Mouse (Mus musculus): Measurements from ENCODE around the gene Krt9. TPM values are rescaled to one million over a fixed set of nuclear protein-coding genes. Genes with fewer than 3 reads are reported as not detected.
"Not testable (repeated sequence)": the region's sequence is repeated elsewhere in the genome, so short reads cannot be mapped to it uniquely, and the experiment has no call there.

Krt9 gene
- not detected for total RNA-seq (2021)
- long read RNA-seq, experiment 1: 0 reads
- long read RNA-seq, experiment 2: 0 reads

GRCm38 (mm10) chr11:100192992-100193391 is at the start of gene Krt9:
TSS of gene Krt9 (minus strand) at chr11:100193246.
- no peak for DNase-seq (ENCODE audit: low spot score in 2 of 2)

- not testable (repeated sequence) for DNase-seq (ENCODE audit: low spot score in 2 of 2)
These were observed 47.2 kb upstream of the Krt9 start for GRCm38 (mm10) chr11:100240272-100240671.

GRCm38 (mm10) chr11:100221741-100222140 is 28.7 kb upstream of the Krt9 start:
- DNase-seq (ENCODE audit: low spot score in 2 of 2): no peak

- DNase-seq (ENCODE audit: low spot score in 2 of 2): no peak
These were observed 26.3 kb upstream of the Krt9 start for GRCm38 (mm10) chr11:100219304-100219703.

GRCm38 (mm10) chr11:100208542-100208941 is 15.5 kb upstream of the Krt9 start:
- no peak for DNase-seq (ENCODE audit: low spot score in 2 of 2)

GRCm38 (mm10) chr11:100207498-100207897 is 14.5 kb upstream of the Krt9 start, which contains the start of gene Krt14:
TSS of gene Krt14 (minus strand) at chr11:100207548.
- no peak for DNase-seq (ENCODE audit: low spot score in 2 of 2)

- peak in 1 of 2 experiments; percentile 13 for DNase-seq (ENCODE audit: low spot score in 2 of 2)
These were observed 10.4 kb upstream of the Krt9 start for GRCm38 (mm10) chr11:100203448-100203847.

- no peak for DNase-seq (ENCODE audit: low spot score in 2 of 2)
These were observed 9.9 kb upstream of the Krt9 start for GRCm38 (mm10) chr11:100202906-100203305.

- DNase-seq (ENCODE audit: low spot score in 2 of 2): peak in 1 of 2 experiments; percentile 36
These were observed 7.2 kb upstream of the Krt9 start for GRCm38 (mm10) chr11:100200104-100200820.

GRCm38 (mm10) chr11:100198666-100199065 is 5.6 kb upstream of the Krt9 start:
- DNase-seq (ENCODE audit: low spot score in 2 of 2): no peak

- DNase-seq (ENCODE audit: low spot score in 2 of 2): no peak
These were observed 1.2 kb downstream of the Krt9 start for GRCm38 (mm10) chr11:100191820-100192219.

- no peak for DNase-seq (ENCODE audit: low spot score in 2 of 2)
These were observed 6.3 kb downstream of the Krt9 start for GRCm38 (mm10) chr11:100186736-100187135.

GRCm38 (mm10) chr11:100181725-100182124 is 11.3 kb downstream of the Krt9 start:
- no peak for DNase-seq (ENCODE audit: low spot score in 2 of 2)

- no peak for DNase-seq (ENCODE audit: low spot score in 2 of 2)
These were observed 13.8 kb downstream of the Krt9 start for GRCm38 (mm10) chr11:100179260-100179659.

- no peak for DNase-seq (ENCODE audit: low spot score in 2 of 2)
These were observed 14.7 kb downstream of the Krt9 start for GRCm38 (mm10) chr11:100178307-100178706.

GRCm38 (mm10) chr11:100176791-100177190 is 16.3 kb downstream of the Krt9 start:
- DNase-seq (ENCODE audit: low spot score in 2 of 2): no peak

- peak; percentile 70 to 71 for DNase-seq (ENCODE audit: low spot score in 2 of 2)
These were observed 24.0 kb downstream of the Krt9 start for GRCm38 (mm10) chr11:100168765-100169762.

- DNase-seq (ENCODE audit: low spot score in 2 of 2): peak in 1 of 2 experiments; percentile 9
These were observed 25.0 kb downstream of the Krt9 start for GRCm38 (mm10) chr11:100168071-100168470.

- no peak for DNase-seq (ENCODE audit: low spot score in 2 of 2)
These were observed 28.7 kb downstream of the Krt9 start for GRCm38 (mm10) chr11:100164392-100164791.

- DNase-seq (ENCODE audit: low spot score in 2 of 2): no peak
These were observed 35.1 kb downstream of the Krt9 start for GRCm38 (mm10) chr11:100157908-100158477.

GRCm38 (mm10) chr11:100157331-100157730 is 35.7 kb downstream of the Krt9 start:
- DNase-seq (ENCODE audit: low spot score in 2 of 2): no peak

Measured in adrenal gland, adult 18-20 months (tissue).